Mouse (Mus musculus) layer of hippocampus, adult 11-12 months (tissue): Measurements from ENCODE around the gene Gm4214.
"Not testable (repeated sequence)": the region's sequence is repeated elsewhere in the genome, so short reads cannot be mapped to it uniquely, and the experiment has no call there.

ENCODE experiments used
- DNase-seq: peaks from one replicate; pipeline ENCODE4 v3.0.0; 2022; ENCODE audit warnings: low spot score

Gm4214 gene

DNA sequence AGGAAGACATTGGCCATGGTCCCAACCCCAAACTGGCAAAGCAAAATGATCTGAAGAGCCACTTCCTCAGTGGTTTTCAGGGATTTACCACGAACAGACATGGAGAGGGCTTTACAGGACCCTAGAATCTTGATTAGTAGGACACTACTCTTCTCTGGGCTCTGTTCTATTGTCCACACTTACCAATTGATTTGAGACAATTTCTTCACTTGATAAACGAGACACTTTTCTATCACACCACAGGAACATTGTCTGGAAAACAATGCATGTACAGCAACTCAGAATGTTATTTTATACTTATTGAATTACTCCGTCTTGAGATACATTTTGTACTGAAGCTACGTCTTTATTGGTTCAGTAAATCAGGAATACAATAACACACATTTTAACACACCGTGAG, at the start of gene Gm4214:
Gene Gm4214, minus strand, starts transcription at position 101 of the 400 bp plus-strand sequence.
- not testable (repeated sequence) for DNase-seq

DNA sequence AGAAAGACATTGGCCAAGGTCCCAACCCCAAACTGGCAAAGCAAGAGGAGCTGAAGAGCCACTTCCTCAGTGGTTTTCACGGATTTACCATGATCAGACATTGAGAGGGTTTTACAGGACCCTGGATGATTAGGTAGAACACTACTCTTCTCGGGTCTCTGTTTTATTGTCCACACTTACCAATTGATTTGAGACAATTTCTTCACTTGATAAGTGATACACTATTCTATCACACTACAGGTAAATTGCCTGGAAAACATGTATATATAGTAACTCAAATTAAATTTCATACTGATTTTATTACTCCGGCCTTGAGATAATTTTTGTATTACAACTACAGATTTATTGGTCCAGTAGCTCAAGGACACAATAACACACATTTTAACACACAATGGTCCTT, 35.4 kb upstream of the Gm4214 start, which contains the start of gene Gm4216:
Gene Gm4216, minus strand, starts transcription at position 101 of the 400 bp plus-strand sequence.
- not testable (repeated sequence) for DNase-seq
